Comparison of ENCODE assay signal across 16 mouse cellular contexts in genomic region chr13:64233139-64233538, GRCm38 (mm10).
"Had no signal": no experiment of that assay in that cellular context is flagged by ENCODE, and none has a peak within 500 bp of the region (broad histone marks: within the 10 kb centered on the region; RNA-seq: fewer than 3 reads in every experiment).

No protein-coding gene starts in this region.

- H3K9me3 ChIP-seq: neural tube, embryonic 13.5 days; neural tube, embryonic 15.5 days; stomach, embryonic 15.5 days had no signal

- H3K4me3 ChIP-seq: neural tube, embryonic 13.5 days; neural tube, embryonic 15.5 days; stomach, embryonic 15.5 days had no signal

- H3K27ac ChIP-seq: neural tube, embryonic 13.5 days; neural tube, embryonic 15.5 days; stomach, embryonic 15.5 days; stomach, postnatal 0 days had no signal

- H3K4me1 ChIP-seq: neural tube, embryonic 13.5 days; neural tube, embryonic 15.5 days; stomach, embryonic 15.5 days had no signal

- DNase-seq: retina, postnatal 1 day; right cerebral cortex, adult 18-20 months; right cerebral cortex, postnatal 14 days; right cerebral cortex, postnatal 25 days; right cerebral cortex, postnatal 4 days; spleen, adult 18-20 months; thymus, adult 18-20 months; thymus, adult 2 months; thymus, postnatal 14 days; thymus, postnatal 25 days; thymus, postnatal 36 days; thymus, postnatal 4 days had no signal

- H3K4me2 ChIP-seq: neural tube, embryonic 13.5 days; neural tube, embryonic 15.5 days; stomach, embryonic 15.5 days had no signal

- H3K27me3 ChIP-seq: neural tube, embryonic 13.5 days; neural tube, embryonic 15.5 days; stomach, embryonic 15.5 days had no signal

- H3K9ac ChIP-seq: neural tube, embryonic 13.5 days; neural tube, embryonic 15.5 days; stomach, embryonic 15.5 days had no signal

- H3K36me3 ChIP-seq: neural tube, embryonic 13.5 days; neural tube, embryonic 15.5 days; stomach, embryonic 15.5 days had no signal
